Mouse (Mus musculus) forelimb bud, embryonic 11.5 days (tissue): ENCODE measurements around the gene Klk1b27.
"Not testable (repeated sequence)": the region's sequence is repeated elsewhere in the genome, so short reads cannot be mapped to it uniquely, and the experiment has no call there.

Experiments used
- DNase-seq: peaks from one replicate; pipeline ENCODE4 v3.0.0-alpha.2; 2012; ENCODE audit warnings: low read depth, low spot score

Klk1b27 gene

DNA sequence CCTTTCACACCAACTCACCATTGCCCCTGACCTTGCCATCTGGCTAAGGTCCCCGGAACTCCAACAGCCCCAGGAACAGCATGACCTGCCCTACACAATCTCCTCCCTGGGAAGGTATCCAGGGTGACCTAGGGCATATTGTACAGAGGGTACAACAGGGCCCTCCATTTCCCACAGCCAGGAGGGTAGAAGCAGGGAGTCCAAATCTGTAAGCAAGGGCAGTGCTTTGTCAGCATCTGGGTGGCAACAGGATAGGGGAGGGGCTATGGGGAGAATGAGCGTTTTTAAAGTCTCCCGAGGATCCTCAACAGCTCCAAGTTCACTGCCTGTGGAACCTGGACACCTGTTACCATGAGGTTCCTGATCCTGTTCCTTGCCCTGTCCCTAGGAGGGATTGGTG, at the start of gene Klk1b27:
TSS of gene Klk1b27 (plus strand) at position 301 of the 400 bp plus-strand sequence.
- not testable (repeated sequence) for DNase-seq

DNA sequence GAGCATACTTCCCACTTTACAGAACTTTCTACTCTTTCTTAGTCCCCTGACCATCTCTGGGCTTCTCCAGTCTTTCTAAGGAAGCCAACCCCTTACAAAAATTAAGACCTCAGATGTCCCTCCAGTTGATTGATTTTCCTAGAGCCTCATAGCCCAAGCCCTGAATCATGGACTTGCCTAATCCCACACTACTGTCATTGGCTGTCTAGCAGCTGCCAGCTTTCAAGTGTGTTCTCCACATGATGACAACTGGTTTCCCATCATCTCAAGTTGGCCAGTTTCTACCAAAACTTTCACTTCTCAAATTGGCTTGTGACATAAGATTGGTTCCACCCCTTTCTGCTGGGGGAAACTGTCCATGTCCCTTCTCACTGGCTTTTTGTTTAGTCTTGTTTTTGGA, 47.2 kb upstream of the Klk1b27 start:
- no peak for DNase-seq

DNA sequence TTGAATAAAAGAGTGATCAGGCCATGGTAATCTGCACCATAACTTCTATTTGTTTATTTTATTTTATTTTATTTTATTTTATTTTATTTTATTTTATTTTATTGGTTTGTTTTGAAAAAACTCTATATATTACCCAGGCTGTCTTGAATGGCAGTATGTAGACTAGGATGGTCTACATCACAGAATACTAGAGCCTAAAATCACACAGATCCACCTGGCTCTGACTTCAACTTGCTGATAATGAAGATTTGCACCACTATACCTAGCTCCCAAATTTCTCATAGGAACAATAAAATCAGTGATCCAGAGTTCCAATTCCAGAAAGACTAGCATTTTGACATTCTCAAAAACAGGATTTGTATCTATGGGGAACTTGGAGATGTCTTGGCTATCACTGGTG, 40.2 kb upstream of the Klk1b27 start, which contains the start of gene Klk1b26:
TSS of gene Klk1b26 (plus strand) at position 301 of the 400 bp plus-strand sequence.
- not testable (repeated sequence) for DNase-seq

DNA sequence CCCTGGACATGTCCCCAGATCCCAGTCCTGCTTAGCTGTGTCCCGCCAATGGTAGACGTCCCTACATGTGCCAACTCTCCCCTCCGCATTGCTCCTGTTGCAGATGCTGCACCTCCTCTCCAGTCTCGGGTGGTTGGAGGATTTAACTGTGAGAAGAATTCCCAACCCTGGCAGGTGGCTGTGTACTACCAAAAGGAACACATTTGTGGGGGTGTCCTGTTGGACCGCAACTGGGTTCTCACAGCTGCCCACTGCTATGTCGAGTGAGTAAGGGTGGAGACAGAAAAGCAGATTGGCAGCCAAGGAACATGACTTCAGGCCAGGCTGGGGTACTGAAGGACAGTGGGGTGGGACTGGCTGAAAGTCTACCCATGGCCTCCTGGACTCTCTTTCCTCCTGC, 37.4 kb upstream of the Klk1b27 start:
- DNase-seq: not testable (repeated sequence)

DNA sequence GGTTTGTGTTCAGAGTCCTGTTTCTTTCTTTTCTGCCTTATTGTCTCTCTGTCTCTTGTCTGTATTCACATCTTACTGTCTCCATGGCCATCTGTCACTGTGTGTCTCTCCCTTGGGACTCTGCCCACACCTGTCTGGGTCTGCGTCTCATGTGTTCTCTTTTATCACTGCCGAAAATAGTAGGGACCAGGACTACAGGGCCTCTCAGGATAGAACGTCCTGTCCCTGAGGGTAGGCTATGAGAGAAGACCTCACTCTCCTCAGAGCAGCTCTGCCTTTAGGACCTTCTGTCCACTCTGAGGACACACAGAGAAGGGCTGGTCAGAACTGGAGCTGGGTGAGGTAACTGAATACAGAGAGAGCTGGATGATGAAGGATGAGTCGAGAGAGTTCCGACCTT, 37.0 kb upstream of the Klk1b27 start:
- no peak for DNase-seq

DNA sequence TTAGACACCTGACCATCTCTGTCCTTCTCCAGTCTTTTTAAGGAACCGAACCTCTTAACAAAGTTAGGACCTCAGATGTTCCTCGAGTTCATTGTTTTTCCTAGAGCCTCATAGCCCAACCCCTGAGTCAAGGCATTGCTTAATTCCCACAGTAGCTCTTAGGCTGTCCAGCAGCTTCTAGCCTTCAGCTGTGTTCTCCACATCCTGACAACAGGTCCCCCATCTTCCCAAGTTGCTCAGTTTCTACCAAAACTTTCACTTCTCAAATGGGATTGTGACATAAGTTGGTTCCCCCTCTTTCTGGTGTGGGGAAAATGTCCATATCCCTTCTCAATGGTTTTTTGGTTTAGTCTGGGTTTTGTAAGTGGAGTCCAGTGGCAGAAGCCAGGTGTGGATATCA, 20.0 kb downstream of the Klk1b27 start:
- DNase-seq: no peak

DNA sequence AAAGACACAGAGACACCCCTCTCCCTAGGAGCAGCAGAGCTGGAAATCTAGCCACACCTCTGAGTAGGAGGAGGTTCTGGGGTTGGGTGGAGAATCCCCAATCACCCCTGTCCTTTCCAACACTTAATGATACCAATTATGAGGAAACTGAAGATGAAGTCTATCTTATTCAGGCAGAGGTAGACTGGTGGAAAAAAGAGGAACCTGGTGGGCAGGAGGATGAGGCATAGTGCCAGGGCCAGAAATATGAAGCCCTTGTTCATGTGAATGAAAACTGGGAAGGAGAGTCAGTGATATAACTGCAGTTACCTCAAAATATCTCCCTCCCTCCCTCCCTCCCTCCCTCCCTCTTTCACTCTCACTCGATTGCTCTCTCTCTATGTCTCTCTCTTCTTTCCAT, 25.6 kb downstream of the Klk1b27 start:
- DNase-seq: no peak

DNA sequence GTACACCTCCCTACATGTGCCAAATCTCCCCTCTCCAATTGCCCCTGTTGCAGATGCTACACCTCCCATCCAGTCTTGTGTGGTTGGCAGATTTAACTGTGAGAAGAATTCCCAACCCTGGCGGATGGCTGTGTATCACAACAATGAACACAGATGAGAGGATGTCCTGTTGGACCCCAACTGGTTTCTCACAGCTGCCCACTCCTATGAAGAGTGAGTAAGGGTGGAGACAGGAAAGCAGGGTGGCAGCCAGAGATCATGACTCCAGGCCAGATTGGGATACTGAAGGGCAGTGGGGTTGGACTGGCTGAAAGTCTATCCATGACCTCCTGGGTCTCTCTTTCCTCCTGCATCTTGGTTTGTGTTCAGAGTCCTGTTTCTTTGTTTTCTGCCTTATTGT, 44.0 kb downstream of the Klk1b27 start:
- DNase-seq: no peak

DNA sequence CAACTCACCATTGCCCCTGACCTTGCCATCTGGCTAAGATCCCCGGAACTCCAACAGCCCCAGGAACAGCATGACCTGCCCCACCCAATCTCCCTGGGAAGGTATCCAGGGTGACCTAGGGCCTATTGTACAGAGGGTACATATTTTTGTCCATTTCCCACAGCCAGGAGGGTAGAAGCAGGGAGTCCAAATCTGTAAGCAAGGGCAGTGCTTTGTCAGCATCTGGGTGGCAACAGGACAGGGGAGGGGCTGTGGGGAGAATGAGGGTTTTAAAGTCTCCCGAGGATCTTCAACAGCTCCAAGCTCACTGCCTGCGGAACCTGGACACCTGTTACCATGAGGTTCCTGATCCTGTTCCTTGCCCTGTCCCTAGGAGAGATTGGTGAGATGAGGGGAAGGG, 49.9 kb downstream of the Klk1b27 start, which contains the start of gene Klk1b21:
TSS of gene Klk1b21 (plus strand) at position 301 of the 400 bp plus-strand sequence.
- not testable (repeated sequence) for DNase-seq
